Mouse (Mus musculus): ENCODE results near the gene Nup160.
A peak's percentile ranks its signal among the peaks of the same experiment; 100 is the strongest.

The Nup160 gene

DNA sequence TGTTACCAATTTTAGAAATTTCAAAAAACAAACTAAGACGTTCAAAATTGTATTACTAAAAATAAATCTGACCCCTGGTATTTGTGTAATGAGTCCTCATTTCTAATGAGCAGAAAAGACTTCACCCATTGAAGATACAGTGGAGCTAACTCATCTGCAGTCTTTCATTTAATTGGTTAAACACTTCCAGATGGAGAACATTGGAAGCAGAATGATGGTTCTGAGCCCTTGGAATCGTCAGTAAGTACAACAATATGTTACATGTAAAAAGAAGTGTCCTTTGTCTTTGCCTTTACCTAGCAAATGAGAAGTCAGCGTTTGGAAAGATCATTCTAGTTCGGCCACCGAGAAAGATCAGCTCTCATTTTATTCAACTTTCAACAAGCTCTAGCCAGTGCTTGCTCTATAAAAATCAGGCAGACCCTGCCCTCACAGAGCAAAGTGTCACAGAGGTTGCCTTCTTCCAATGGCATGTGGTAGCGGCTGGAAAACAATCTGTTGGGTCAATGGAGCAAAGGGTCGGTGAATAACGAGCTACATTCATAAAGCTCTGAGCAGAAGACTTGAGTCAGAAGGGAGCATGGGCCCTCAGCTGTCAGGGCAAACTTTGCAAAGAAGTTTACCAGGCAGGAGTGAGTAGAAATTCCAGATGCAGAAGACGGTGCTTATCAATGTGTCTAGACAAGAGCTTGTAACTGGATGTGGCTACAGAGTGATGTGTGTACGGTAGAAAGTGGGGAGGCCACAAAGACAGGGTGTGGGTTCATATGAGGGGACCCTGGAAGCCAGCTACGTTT, 10.2 kb upstream of the Nup160 start:
- DNase-seq: no peak

DNA sequence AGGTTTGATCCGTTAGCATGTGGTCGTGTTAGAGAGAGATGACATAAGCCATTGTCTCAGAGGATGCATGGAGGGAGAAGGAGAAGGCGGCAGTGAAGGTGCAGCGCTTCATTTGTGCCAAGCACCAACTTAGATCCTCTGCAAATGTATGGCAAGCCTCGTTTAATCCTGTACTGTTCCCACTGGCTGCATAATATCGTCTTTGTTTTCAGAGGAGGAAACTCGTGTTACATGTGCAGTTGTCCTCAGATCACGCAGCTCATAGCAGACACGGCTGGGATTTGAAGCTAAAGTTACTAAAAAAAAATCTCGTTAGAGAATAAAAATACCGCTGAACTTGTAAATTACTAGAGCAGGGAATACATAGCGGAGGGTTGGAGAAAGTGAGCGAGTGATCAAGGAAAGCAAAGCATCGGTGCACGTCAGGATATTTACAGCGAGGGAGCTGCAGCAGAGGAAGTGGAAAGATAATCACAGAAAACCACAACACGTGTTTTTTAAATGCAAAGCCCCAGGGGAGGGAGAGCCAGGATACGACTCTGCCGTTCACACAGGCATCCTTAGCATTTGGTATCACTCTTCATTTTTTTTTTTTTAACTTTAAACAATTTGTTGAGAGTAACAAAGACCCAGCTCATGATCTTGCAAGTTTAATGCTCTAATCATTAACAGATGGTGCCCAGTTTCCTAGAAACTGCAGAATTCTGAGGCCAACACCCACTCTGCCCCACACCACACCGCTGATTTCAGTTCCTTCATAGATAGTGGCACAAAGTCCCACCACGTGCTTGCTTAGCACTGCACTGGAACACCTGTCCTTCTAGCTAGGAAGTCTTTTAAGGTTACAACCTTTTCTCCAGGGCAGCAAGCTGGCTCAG, 9.4 kb upstream of the Nup160 start:
- peak in 1 of 2 experiments; percentile 57 for DNase-seq

DNA sequence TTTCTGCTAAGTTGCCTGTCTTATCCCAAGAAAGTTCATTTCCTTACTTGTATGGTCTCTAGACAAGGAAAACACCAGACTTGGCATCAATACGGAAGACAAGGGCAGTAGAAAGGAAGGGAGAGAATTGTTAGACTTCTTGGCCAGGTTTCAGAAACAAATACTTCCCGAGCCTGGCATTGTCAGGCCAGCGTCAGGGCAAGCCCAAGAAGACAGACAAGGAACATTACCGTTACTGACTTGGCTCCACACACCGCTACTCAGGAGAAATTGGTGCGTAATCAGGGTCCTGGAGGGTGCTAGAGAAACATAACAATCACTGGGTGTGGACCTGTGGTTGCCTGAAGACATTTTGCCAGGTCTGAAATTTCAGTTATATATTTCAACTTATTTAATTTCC, 6.7 kb upstream of the Nup160 start:
- DNase-seq: no peak

DNA sequence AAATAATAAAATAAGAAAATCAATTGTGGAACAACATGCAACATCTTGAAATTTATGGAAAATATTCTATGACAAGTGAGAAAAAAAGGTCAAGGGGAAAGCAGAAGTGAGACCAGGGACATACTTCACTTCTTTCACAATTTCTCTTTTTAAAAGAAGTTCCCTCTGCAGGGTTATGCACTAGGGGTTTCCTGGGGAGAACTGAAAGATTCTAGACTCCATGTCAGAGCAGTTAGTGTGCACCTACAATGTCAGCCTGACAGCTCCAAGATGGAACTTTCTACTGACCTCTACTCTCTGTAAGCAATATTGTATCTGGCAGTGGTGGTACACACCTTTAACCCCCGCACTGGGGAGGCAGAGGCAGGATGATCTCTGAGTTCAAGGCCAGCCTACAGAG, 3.7 kb upstream of the Nup160 start:
- DNase-seq: no peak

DNA sequence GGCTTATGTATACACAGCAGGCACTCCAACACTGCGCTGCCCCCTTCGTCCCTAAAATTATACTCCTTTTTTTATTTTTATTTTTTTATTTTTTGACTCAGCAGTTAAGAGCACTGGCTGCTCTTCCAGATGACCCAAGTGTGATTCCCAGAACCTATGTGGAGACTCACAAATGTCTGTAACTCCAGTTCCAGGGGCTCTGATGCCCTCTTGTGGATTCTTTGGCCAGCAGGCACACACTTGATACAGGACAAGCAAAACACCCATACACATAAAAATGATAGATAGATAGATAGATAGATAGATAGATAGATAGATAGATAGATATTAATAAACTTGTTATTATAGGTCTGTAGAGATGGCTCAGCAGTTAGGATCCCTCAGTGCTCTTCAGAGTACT, 2.5 kb upstream of the Nup160 start:
- DNase-seq: no peak

DNA sequence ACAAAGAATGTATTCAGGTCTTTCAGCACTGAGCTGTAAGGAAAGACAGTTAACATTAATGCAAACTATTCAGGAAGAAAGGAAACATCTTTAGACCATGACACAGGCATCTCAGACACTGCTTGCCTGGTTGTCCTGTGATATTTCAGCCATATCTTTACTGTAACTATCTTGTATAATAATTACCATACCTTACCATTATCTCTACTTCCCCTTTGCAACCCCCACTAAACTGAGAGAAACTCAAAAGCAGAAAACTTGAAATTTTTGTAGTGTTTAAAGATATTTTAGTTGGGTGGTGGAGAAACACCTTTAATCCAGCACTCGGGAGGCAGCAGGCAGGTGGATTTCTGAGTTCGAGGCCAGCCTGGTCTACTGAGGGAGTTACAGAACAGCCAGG, 1.5 kb upstream of the Nup160 start:
- DNase-seq: no peak

DNA sequence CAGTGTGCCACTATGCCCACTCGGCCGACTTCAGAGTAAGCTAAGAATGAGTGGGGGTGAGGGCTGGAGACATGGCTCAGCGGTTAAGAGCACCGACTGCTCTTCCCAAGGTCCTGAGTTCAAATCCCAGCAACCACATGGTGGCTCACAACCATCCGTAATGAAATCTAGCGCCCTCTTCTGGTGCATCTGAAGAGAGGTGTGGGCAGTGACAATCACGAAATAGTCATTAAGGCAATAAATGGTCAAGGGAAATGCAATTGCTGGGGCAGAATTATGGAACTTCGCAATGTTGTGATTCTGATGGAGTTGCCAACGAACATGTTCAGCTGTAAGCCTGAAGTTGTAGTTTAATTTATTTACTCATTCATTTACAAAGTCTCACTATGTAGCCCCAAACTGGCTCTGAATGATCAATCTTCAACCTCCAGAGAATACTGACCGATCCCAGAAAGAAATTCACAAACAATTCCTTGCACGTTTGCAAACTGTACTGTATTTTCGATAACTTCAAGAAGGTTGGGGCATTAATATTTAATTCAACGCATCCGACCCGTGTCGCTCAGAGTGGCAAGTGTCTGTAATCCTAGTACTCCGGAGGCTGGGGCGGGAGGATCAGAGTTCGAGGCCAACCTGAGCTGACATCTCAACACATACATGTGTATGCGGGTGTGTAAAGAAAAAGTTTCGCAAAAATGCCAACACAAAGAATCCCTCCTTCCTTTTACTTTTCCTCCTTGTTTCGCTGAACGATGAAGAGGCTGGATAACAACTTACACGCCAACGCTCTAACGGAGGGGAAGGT, 1.4 kb downstream of the Nup160 start:
- no peak for DNase-seq

DNA sequence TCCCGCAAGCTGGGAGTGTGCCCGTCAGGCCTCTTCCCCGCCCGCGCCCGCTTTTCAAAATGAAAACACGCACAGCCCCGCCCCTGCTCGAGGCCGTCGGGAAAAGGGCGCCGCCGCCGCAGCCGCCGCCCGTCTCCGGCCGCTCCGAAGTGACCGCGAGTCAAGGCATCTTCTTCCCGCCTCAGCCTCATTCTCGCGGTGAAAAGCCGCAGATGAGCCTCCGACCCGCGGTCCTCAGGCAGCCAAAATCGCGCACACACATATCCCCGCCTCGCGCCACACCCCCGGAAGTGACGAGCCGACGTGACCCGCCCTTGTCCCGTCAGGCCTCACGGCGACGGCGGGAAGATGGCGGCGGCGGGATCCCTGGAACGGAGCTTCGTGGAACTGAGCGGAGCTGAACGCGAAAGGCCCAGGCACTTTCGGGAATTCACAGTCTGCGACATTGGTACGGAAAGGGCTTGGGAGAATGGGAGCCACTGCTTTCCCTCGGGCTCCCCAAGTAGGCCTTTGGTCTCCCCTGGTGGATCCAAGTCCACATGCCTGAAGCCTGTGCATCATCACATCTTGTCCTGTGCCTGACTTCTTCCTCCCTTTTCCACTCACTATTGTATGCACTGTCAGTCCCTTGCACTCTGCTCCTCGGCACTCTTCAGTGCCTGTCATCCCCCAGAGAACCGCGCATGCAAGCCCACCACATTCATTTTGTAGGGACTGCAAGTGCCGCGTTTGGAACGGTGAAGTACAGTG, 2.2 kb downstream of the Nup160 start:
- DNase-seq: peak; percentile 85 to 95

DNA sequence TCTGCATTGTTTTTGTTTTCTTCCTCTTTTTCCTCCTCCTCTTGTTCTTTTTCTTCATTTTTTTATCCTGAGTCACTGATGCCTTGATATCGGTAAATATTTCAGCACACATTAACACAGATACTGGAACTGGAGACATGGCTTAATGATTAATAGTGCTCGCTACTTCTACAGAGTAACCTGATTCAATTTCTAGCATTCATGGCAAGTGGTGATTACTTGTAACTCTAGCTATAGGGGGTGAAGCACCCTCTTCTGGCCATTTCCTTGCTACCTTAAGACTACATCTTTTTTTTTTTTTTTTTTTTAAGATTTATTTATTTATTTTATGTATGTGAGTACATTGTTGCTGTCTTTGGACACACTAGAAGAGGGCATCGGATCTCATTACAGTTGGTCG, 23.9 kb downstream of the Nup160 start:
- DNase-seq: no peak

DNA sequence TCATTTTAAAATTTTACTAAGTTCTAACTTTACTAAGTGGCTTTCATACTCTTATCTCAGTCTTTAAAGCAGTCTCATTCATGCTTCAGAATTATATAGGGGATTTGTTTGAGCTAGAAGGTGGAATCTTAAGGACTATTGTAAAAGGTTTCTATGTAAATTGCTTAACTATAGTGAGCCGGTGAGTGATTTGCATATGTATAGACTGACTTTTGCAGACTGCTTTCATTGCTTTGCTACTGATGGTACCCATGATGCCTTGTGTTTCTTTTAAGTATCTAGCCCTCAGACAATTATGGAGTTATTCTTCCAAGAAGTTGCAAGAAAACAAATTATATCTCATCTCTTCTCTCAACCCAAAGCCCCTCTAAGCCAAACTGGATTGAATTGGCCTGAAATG, 31.5 kb downstream of the Nup160 start:
- DNase-seq: no peak

DNA sequence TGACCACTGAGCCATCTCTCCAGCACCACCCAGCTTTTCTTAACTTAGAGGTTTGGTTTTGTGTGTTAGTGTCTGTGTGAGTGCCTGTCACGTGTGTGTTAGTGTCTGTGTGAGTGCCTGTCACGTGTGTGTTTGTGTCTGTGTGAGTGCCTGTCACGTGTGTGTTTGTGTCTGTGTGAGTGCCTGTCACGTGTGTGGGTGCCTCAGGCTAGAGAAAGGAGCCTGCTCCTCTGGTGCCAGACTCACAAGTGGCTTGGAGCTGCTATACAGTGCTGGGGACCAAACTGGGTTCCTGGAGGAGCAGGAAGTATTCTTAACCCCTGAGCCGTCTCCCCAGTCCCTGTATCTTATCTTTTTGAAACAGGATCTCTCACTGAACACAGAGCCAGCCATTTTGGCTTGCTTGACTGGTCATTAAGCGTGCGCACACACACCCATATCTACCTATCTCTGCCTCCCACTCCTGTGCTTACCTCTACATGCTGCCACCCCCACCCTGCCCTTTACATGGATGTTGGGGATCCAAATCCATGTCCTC, 38.6 kb downstream of the Nup160 start:
- DNase-seq: no peak

DNA sequence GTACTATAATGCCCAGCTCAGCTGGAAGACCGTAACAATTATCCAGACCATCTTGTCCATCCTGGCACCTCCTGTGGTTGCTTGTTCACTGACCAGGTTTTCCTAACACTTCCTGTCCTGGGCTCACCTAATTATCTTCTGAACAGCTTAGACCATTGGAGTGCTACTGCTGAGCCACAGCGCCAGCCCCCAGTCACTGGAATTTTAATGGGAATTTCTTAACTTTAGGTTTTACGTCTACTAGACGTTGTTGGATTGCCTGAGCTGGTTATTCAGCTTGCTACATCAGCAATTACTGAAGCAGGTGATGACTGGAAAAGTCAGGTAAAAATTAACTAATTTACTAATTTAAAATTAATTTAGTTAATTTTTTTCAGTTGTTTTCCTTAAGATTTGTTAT, 40.4 kb downstream of the Nup160 start:
- no peak for DNase-seq

DNA sequence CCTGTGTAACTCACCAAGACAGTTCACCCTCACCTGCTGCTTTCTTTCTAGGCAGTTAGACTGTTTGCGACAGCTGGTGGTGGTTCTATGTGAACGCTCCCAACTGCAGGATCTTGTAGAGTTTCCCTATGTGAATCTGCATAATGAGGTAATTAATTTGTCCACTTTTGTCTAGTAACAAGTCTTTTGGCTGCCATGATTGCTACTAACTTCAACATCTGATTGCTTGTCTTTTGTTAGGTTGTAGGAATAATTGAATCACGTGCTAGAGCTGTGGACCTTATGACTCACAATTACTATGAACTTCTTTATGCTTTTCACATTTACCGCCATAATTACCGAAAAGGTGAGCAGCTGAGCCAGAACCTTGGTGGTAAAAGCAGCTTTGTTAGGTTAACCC, 40.9 kb downstream of the Nup160 start:
- DNase-seq: no peak

DNA sequence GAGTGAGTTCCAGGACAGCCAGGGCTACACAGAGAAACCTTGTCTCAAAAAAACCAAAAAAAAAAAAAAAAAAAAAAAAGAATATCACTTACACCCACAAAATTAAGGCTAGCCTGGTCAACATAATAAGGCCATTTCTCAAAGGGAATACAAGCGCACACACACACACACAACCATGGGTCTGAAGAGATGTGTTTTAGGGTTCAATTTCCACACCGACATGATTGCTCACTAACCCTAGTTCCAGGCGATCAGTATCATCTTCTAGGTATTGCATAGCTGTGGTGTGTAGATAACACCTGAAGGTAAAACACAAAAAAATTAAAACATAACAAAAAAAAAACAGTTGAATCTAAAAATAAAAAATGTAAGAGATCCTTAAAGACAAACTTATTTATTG, 49.8 kb downstream of the Nup160 start:
- no peak for DNase-seq

DNA sequence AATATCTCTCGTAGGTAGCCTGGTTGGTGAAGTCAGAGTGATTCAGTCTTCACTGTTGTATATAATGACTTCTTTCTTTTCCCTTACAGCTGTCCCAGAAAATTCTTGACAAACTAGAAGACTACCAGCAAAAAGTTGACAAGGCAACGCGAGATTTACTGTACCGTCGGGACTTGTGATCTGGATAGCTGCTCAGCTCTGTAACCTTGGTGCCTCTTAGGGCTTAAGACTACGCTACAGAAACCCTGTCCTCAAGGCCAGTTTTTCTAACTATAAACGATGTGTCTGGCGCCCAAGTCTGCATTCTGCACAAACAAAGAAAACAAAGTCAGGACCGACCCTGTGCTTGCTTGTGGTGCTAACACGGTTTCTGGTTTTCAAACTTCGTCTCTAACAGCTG, 58.3 kb downstream of the Nup160 start:
- no peak for DNase-seq

DNA sequence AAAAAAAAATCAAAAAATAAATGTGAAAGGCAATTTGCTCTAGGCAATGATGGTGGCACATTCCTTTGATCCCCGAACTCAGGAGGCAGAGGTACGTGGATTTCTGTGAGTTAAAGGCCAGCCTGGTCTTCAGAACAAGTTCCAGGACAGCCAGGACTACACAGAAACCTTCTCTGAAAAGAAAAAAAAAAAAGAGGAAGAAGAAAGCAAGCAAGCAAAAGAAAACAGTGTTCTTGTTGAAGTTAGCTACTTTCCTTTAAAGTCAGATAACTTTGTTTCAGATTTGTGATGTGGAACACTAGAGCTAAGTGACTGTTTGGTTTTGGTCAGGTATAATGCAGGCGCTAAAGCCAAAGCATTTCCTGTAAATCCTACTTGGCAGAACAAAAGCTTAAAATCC, 61.8 kb downstream of the Nup160 start:
- DNase-seq: no peak

DNA sequence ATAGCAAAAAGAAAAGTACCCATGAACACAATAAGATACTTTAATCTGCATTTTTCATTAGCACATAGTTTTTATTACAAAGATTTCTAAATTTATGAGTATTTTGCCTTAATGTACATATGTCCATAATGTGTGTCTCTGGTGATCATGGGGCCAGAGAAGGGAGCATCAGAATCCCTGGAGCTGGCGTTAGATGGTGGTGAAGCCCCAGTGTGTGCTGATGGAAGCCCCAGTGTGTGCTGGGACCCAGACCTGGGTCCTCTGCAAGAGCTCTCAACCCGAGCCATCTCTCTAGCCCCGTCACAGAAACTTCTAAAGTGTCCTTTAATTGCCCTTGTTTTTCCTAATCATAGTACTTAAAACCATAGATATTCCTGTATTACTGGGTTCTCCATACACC, 62.3 kb downstream of the Nup160 start:
- no peak for DNase-seq

DNA sequence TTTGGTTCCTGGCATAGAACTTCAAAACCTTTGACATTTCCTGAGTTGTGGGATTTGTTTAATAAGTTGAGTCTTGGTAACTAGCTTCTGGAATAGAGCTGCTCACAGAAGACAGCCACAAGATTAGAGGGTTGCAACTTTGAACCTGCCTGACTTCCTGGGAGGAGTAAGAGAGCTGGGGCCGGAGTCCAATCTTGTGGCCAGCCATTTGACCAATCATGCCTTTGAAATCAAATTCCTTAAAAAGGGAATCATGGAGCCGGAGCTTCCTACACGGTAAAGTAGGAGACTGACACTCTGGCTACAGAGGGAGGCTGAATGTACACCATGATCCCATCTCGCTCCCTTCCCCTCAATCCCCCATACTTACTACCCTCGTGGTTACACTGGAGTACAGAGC, 62.9 kb downstream of the Nup160 start:
- DNase-seq: no peak

DNA sequence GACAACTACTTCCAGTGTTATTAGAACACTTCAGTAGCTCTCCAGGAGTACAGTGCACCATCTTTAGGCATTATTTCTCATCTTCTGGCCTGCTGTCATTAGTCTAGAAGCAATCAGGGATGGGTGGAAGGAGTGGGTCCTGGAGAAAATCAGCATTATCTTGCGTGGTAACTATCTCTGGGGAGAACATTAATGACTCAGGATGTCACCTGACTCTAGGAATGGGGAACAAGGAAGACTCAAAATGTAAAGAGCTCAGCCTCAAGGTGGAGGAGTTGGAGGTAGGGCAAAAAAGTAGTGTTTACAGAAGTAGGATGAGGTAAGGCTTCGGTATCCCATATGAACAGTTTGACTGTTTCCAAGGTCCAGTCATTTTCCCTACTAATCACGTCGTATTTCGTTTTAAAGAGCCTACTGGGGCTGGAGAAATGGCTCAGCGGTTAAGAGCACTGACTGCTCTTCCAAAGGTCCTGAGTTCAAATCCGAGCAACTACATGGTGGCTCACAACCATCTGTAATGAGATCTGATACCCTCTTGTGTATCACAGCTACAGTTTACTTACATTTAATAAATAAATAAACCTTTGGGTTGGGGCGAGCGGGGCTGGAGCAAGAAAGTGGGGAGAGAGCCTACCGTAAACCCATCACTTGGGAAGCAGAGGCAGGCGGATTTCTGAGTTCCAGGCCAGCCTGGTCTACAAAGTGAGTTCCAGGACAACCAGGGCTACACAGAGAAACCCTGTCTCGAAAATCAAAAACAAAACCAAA, 67.5 kb downstream of the Nup160 start:
- DNase-seq: no peak

DNA sequence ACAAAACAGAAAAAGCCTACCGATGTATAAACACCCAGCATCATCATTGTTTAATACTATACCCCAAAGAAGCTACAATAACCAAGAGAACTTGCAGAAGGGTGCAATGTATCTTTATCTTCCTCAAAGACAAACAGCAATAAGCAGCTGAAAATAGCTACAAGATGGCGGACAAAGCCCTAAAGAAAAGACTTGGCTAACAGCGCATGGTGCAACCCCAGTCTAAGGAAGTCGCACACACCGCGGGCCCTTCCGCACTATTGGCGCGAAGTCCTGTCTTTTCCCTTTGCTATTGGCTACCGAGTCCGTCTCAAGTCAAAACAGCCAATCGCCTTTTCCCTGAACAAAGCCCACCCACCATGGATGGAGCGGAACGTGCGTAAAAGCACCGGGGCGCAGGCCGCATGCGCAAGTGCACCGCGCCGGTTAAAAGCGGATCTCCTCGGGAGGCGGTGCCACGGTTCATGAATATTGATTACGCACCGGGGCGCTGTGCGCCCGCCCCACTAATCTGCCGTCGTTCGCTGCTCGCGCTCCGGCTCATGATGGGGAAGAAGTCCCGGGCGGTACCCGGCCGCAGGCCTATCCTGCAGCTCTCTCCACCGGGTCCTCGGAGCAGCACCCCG, 68.2 kb downstream of the Nup160 start, which contains the start of gene Fnbp4:
TSS of gene Fnbp4 (plus strand) at position 318 of the 626 bp plus-strand sequence.
- DNase-seq: peak; percentile 94 to 96

Data from spleen, adult 18-20 months (tissue).